Mouse (Mus musculus): ENCODE measurements at regions not wholly inside any gene's neighbourhood (a gene's known extent, or its start where the extent isn't known, plus 50 kb on each side); places are given as distances from the start of the nearest gene placed in this dataset.

GRCm38 (mm10) chr5:41943399-41943798 is 99.3 kb upstream of the Bod1l start:
- Histone ChIP-seq H3K27ac (replicated peaks) (no peak overlapping the region), H3K9me3 (ENCODE audit: control insufficient read depth, low read length) (no peaks in the 10 kb centered on the region), H3K4me3 (ENCODE audit: low read depth, low read length) (no peak overlapping the region), H3K9ac (ENCODE audit: low read length) (no peak overlapping the region), H3K27me3 (ENCODE audit: control insufficient read depth, insufficient read depth, low read length) (no peaks in the 10 kb centered on the region), H3K4me2 (replicated peaks; ENCODE audit: low read depth) (no peak overlapping the region), H3K4me1 (replicated peaks; ENCODE audit: control insufficient read depth, insufficient read depth) (no peaks in the 10 kb centered on the region), H3K36me3 (ENCODE audit: control insufficient read depth, insufficient read depth, low read length) (no peaks in the 10 kb centered on the region)
- TF ChIP-seq CTCF (IDR thresholded peaks at IDR 0.05; ENCODE audit: low read depth) (no peak), EP300 (optimal IDR thresholded peaks at IDR 0.05) (no peak)
- 82% methylated on average over 6 of the region's 6 CpGs for WGBS
- ATAC-seq (ENCODE audit: low FRiP score, low TSS enrichment) (no peak), DNase-seq (ENCODE audit: low spot score) (no peak)

- no peak overlapping the region for H3K4me2 ChIP-seq (replicated peaks; ENCODE audit: low read depth)
- DNase-seq (ENCODE audit: low spot score): no peak
- no peak overlapping the region for H3K27ac ChIP-seq (replicated peaks)
- 72% methylated on average over 7 of the region's 7 CpGs for WGBS
- no peaks in the 10 kb centered on the region for H3K9me3 ChIP-seq (ENCODE audit: control insufficient read depth, low read length)
- TF ChIP-seq CTCF (IDR thresholded peaks at IDR 0.05; ENCODE audit: low read depth) (no peak), EP300 (optimal IDR thresholded peaks at IDR 0.05) (no peak)
- no peaks in the 10 kb centered on the region for H3K4me1 ChIP-seq (replicated peaks; ENCODE audit: control insufficient read depth, insufficient read depth)
- H3K36me3 ChIP-seq (ENCODE audit: control insufficient read depth, insufficient read depth, low read length): no peaks in the 10 kb centered on the region
- H3K27me3 ChIP-seq (ENCODE audit: control insufficient read depth, insufficient read depth, low read length): no peaks in the 10 kb centered on the region
- H3K4me3 ChIP-seq (ENCODE audit: low read depth, low read length): no peak overlapping the region
- no peak overlapping the region for H3K9ac ChIP-seq (ENCODE audit: low read length)
- ATAC-seq (ENCODE audit: low FRiP score, low TSS enrichment): no peak
Observed at GRCm38 (mm10) chr5:41942131-41942530, 98.0 kb upstream of the Bod1l start.

- no peak for TF ChIP-seq CTCF (IDR thresholded peaks at IDR 0.05; ENCODE audit: low read depth)
- no peak for TF ChIP-seq EP300 (optimal IDR thresholded peaks at IDR 0.05)
- no peaks in the 10 kb centered on the region for H3K9me3 ChIP-seq (ENCODE audit: control insufficient read depth, low read length)
- H3K36me3 ChIP-seq (ENCODE audit: control insufficient read depth, insufficient read depth, low read length): no peaks in the 10 kb centered on the region
- no peaks in the 10 kb centered on the region for H3K27me3 ChIP-seq (ENCODE audit: control insufficient read depth, insufficient read depth, low read length)
- 76% methylated on average over 1 of the region's 1 CpGs for WGBS
- ATAC-seq (ENCODE audit: low FRiP score, low TSS enrichment): no peak
- DNase-seq (ENCODE audit: low spot score): no peak
- no peak overlapping the region for H3K4me2 ChIP-seq (replicated peaks; ENCODE audit: low read depth)
- no peaks in the 10 kb centered on the region for H3K4me1 ChIP-seq (replicated peaks; ENCODE audit: control insufficient read depth, insufficient read depth)
- H3K9ac ChIP-seq (ENCODE audit: low read length): no peak overlapping the region
- no peak overlapping the region for H3K27ac ChIP-seq (replicated peaks)
- H3K4me3 ChIP-seq (ENCODE audit: low read depth, low read length): no peak overlapping the region
Observed at GRCm38 (mm10) chr5:41941216-41941615, 97.1 kb upstream of the Bod1l start.

GRCm38 (mm10) chr5:41939736-41940135 is 95.6 kb upstream of the Bod1l start:
- TF ChIP-seq CTCF (IDR thresholded peaks at IDR 0.05; ENCODE audit: low read depth) (no peak), EP300 (optimal IDR thresholded peaks at IDR 0.05) (no peak)

GRCm38 (mm10) chr5:41910053-41910452 is 65.9 kb upstream of the Bod1l start:
- H3K4me1 ChIP-seq (replicated peaks; ENCODE audit: control insufficient read depth, insufficient read depth): no peaks in the 10 kb centered on the region
- no peaks in the 10 kb centered on the region for H3K36me3 ChIP-seq (ENCODE audit: control insufficient read depth, insufficient read depth, low read length)
- WGBS: 83% methylated on average over 5 of the region's 5 CpGs
- no peaks in the 10 kb centered on the region for H3K27me3 ChIP-seq (ENCODE audit: control insufficient read depth, insufficient read depth, low read length)
- H3K4me2 ChIP-seq (replicated peaks; ENCODE audit: low read depth): no peak overlapping the region
- DNase-seq (ENCODE audit: low spot score): no peak
- no peak overlapping the region for H3K4me3 ChIP-seq (ENCODE audit: low read depth, low read length)
- H3K27ac ChIP-seq (replicated peaks): no peak overlapping the region
- no peaks in the 10 kb centered on the region for H3K9me3 ChIP-seq (ENCODE audit: control insufficient read depth, low read length)
- TF ChIP-seq CTCF (IDR thresholded peaks at IDR 0.05; ENCODE audit: low read depth) (no peak), EP300 (optimal IDR thresholded peaks at IDR 0.05) (no peak)
- ATAC-seq (ENCODE audit: low FRiP score, low TSS enrichment): no peak
- H3K9ac ChIP-seq (ENCODE audit: low read length): no peak overlapping the region

More at GRCm38 (mm10) chr5:41939736-41940135, 95.6 kb upstream of the Bod1l start:
- WGBS: 55% methylated on average over 4 of the region's 4 CpGs
- no peaks in the 10 kb centered on the region for H3K4me1 ChIP-seq (replicated peaks; ENCODE audit: control insufficient read depth, insufficient read depth)
- H3K9me3 ChIP-seq (ENCODE audit: control insufficient read depth, low read length): no peaks in the 10 kb centered on the region
- H3K27ac ChIP-seq (replicated peaks): no peak overlapping the region
- no peaks in the 10 kb centered on the region for H3K36me3 ChIP-seq (ENCODE audit: control insufficient read depth, insufficient read depth, low read length)
- ATAC-seq (ENCODE audit: low FRiP score, low TSS enrichment) (no peak), DNase-seq (ENCODE audit: low spot score) (no peak)
- no peaks in the 10 kb centered on the region for H3K27me3 ChIP-seq (ENCODE audit: control insufficient read depth, insufficient read depth, low read length)
- H3K4me2 ChIP-seq (replicated peaks; ENCODE audit: low read depth): no peak overlapping the region
- H3K4me3 ChIP-seq (ENCODE audit: low read depth, low read length): no peak overlapping the region
- no peak overlapping the region for H3K9ac ChIP-seq (ENCODE audit: low read length)

GRCm38 (mm10) chr5:41907749-41908148 is 63.6 kb upstream of the Bod1l start:
- no peak overlapping the region for H3K9ac ChIP-seq (ENCODE audit: low read length)
- no peaks in the 10 kb centered on the region for H3K4me1 ChIP-seq (replicated peaks; ENCODE audit: control insufficient read depth, insufficient read depth)
- TF ChIP-seq EP300 (optimal IDR thresholded peaks at IDR 0.05): no peak
- TF ChIP-seq CTCF (IDR thresholded peaks at IDR 0.05; ENCODE audit: low read depth): no peak
- H3K27ac ChIP-seq (replicated peaks): no peak overlapping the region
- no peaks in the 10 kb centered on the region for H3K27me3 ChIP-seq (ENCODE audit: control insufficient read depth, insufficient read depth, low read length)
- DNase-seq (ENCODE audit: low spot score) (no peak), ATAC-seq (ENCODE audit: low FRiP score, low TSS enrichment) (no peak)
- no peak overlapping the region for H3K4me2 ChIP-seq (replicated peaks; ENCODE audit: low read depth)
- no peaks in the 10 kb centered on the region for H3K36me3 ChIP-seq (ENCODE audit: control insufficient read depth, insufficient read depth, low read length)
- H3K9me3 ChIP-seq (ENCODE audit: control insufficient read depth, low read length): no peaks in the 10 kb centered on the region
- no peak overlapping the region for H3K4me3 ChIP-seq (ENCODE audit: low read depth, low read length)
- 64% methylated on average over 1 of the region's 1 CpGs for WGBS

Measured in stomach, postnatal 0 days (tissue).